Mouse (Mus musculus): ENCODE results near the gene Fmo1. TPM values are rescaled to one million over a fixed set of nuclear protein-coding genes. Genes with fewer than 3 reads are reported as not detected.

The Fmo1 gene
- total RNA-seq, 4 experiments from 2014 or later, result 36.8 to 391 (median 229) TPM

DNA sequence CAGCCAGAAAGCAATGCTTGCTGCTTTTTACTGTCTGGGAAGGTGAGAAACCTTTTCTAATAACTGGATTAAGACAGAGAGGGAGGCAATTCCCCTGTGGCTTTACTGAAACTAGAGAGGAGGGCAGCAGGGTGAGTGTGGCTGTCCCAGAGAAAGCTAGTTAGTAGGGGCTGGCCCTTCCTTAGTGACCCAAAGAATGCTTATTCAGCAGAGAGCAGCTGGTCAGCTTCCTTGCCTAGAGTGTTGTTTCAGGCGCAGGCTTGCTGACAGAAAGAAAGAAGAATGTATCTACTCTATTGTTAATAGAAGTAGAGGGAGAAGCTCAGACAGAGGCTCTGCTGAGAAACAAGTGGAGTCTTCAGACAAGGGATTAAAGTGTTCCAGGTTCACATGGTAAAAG, 4.1 kb downstream of the Fmo1 start:
- no peak for DNase-seq

GRCm38 (mm10) chr1:162859996-162860605, 6.3 kb downstream of the Fmo1 start:
- peak; percentile 57 for DNase-seq

DNA sequence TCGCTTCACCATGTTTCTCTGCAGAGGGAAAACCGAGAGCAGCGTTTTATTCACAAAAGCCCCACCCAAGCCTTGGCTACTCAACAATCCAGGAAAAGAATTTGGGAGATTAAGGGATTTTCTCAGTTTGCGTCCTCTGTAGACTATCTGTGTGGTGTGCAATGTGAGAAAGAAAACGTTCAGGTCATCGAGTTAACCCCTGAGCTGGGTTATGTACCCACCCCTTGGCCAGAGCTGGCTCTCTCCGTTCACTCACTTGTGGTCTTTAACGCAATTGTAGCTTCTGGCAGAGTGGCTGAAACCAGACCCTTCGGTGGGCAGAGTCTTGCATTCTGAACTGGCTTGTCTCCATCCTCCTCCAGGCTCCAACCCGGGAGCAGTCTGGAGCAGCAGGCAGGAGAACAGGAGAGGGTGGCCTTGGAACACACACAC, 6.8 kb downstream of the Fmo1 start:
- no peak for DNase-seq

DNA sequence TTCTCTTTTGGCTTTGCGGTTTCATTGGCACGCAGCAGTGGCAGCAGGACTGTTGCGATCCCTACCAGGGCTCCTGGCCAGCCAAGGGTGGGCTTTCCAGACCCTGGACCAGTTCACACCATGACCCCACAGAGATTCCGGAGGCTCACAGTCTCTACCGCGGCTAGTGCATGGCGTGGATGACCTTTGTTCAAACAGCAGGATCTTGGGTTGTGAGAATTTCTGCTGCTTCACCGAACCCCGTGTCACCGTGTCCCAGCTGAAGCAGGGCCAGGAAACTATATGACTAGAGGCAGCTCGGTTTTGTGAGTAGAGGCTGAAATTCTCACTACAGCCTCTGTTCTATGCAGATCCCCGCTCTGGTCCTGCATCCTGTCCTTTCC, 7.7 kb downstream of the Fmo1 start:
- DNase-seq, result no peak

- no peak for DNase-seq
Measured at GRCm38 (mm10) chr1:162857766-162858747, 8.4 kb downstream of the Fmo1 start.

GRCm38 (mm10) chr1:162853812-162854482, 12.5 kb downstream of the Fmo1 start:
- DNase-seq, result no peak

DNA sequence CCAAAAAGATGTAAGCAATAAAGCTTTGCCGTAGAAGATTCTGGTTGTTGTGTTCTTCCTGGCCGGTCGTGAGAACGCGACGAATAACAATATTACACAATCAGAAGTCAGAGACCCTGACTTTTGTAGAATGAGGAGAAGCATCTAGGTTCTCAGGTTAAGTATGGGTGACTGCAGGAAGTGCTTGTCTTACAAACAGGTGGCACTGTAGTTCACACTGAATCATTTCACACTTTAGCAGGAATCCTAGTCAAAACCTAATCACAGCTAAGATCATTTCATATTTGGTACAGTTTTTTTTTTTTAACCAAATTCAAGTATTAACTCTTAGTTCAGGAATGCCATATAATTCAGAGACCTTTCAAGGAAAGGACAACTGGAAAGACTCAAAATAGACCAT, 18.9 kb downstream of the Fmo1 start:
- no peak for DNase-seq

DNA sequence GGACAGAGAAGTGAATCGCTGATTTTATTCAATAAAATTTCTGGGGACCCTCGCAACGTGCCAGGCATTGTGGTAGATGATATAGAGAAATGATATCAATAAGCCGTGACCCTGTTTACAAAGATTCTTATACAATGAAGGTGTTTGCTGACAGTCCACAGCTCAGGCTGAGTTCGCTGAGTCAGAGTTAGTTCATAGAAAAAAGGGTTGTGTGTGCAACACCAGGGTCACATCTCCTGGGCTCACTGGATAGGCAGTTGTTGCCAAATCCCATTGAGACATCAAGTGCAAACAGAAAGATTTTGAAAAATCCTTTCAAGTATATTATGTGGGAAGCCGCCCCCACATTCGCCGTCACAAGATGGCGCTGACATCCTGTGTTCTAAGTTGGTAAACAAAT, 26.2 kb downstream of the Fmo1 start:
- DNase-seq, result peak; percentile 53

GRCm38 (mm10) chr1:162838976-162839375, 27.4 kb downstream of the Fmo1 start:
- no peak for DNase-seq

DNA sequence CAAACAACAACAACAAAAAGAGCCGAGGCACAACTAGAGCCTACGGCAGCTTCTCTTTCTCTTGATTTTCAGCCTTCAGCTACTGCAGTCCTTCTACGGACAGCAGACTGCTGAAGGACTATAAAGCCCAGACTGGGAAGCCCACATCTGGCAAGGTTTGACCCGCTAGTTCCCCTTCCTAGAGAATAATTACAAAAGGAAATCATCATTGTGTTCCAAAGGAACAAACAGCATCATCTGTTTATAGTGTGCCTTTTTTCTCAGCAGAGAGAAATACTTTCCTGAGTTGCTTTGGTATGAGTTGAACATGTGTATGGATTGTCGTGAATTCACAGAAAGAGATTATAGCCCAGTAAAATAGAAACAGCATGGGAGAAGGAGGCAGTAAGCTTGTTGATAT, 32.1 kb downstream of the Fmo1 start:
- no peak for DNase-seq

GRCm38 (mm10) chr1:162832574-162832953, 33.8 kb downstream of the Fmo1 start:
- DNase-seq, result no peak

GRCm38 (mm10) chr1:162831838-162832573, 34.4 kb downstream of the Fmo1 start:
- DNase-seq, result no peak

DNA sequence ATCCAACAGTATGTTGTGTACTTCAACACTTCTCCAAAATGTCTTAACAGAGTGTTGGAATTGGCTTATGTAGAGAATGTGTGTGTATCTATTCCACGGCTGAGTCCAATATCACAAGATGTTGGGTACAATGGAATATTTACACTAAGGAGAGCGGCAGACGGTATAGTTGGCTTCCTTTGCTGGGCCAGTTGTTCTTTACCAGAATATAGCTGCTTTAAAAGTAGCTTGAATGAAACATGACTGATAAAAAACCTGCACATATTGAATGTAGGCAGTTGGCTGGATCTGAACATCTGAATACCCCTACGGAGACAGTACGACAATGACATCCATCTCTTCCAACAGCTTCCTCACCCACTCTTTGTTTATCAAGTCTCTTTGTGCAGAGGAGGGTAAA, 47.1 kb downstream of the Fmo1 start:
- no peak for DNase-seq

- no peak for DNase-seq
Measured at GRCm38 (mm10) chr1:162815381-162816127, 50.9 kb downstream of the Fmo1 start.

DNA sequence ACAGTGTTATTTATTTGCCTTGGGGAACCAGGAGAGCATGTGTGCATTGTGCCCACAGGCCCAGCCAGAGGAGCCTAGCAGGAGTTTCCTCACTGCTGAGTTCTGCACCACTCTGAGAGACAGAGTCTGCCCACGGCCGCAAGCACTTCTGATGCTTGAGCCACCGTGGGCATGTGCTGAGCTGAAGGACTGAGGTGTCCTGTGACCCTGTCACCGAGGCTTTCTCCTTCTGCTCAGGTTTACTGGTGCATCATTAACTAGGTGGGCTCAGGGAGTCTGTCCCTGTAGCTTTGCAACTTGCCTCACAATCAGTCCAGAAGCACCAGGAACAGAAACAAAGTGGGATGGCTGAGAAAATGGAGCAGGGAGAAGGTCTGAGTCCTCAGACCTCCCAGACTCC, 51.5 kb downstream of the Fmo1 start:
- no peak for DNase-seq

DNA sequence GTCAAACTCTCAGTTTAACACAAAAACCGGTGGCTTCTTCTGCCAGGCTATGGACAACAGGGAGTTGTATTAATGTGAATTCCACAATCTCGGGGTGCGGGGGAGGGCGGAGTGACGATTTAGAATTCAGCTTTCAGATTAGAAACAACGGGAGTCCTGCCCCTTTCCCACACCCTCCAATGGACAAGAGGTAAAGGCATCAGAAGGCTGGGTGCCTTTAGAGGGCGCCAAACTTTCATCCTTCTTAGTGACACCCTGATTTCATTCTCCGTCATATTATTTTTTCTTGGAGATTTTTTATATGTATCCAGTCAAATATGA, 52.6 kb downstream of the Fmo1 start, which contains the start of gene Fmo4:
Fmo4 (minus strand) TSS at position 137 of the 321 bp plus-strand sequence.
- peak; percentile 22 for DNase-seq

DNA sequence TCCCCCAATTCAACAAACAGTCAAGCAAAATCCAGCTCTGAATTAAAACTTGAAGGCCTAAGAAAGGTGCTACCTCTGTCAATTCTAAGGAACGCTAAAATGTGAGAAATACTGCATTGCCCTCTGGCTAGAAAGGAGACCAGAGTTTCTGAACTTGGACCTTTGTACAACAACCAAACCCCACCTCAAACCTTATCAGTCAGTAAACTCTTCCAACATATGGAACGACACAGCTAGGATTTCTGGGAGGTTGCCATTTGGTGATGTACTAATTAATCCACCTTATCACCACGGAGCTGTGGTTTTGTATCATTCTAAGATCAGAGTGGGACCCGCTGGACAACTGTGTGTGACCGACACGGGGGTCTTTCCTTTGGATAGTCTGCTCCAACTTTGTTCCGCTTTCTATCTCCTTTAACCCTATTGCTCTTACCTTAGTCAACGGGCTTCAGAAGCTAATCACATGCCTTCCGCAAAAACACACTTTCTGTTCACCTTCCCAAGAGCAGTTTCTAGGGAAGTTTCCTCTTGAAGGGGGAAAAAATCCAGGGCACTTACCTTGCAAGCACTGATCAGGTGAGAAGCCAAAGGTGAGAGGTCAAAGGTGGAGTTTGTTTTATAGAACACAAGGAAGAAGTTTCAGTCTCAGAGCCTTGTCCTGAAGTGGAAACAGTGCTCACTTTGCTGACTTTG, 53.1 kb downstream of the Fmo1 start:
- DNase-seq, result no peak

DNA sequence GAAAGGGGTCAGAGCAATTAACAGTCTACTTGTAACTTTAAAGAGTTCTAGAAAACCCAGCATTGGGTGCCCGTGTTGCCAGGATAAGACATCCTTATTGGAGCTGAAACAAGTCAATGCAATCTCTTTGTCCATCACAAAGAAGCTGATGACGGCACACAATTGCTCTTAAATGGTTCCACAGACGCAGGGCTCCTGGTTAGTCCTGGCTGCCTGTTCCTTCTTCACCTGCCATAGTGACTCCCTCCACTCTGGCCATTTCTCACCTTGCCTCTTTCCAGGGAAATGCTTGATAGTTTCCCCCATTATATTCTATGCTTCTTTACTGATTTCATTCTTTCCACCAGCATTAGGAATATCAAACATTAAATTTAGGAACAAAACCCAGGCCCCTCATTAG, 57.9 kb downstream of the Fmo1 start:
- no peak for DNase-seq

DNA sequence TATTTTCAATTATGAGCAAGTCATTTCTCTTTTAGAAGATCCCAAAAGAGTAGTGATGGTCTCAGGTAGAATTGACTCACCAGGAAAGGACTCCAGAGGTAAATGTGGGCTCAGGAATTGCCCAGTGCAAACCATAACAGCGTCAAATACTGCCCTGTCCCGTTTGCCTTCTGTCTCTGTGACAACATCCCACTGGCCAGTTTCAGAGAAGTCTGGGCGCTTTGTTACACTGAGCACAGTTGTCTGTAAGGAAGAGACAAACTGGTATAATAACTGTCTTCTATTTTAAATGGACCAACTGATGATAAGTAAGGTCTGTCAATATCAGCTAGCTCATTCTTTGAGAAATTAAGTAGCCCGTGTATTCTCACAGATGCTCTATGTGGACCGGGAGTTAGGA, 59.0 kb downstream of the Fmo1 start:
- no peak for DNase-seq

DNA sequence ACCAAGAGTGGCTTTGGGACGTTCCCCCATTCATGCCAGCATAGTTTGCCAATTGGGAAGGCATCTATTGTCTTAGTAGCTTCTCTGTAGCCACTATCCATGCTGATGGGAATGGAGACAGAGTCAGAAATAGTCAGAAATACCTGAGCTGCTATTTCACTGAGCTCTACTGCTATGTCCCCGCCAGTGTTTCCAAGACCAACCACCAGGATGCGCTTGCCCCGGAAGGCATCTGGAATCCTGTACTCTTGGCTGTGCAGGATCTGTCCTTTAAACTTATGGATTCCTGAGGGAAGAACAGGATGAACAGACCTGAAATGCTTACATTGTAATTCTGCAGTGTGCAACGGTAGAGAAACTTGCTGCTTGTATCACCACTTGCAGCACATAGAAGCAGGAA, 61.4 kb downstream of the Fmo1 start:
- DNase-seq, result no peak

DNA sequence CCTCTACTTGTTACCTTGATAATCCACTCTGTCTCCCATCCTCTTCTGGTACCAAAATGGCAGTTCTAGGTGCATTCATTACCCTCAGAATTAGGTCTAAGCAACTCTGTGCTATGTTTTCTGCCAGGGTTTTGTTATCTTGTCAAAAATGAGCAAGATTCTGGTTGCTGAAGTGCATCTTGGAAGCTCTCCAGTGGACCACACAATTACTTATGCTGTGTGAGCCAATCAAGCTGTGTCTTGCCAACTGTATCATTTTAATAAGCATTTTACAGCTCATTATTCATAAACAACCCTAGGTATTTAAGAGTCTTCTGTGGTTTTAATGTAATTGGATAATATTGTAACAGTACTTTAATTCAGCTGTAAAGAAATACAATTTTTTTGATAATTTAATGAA, 70.0 kb downstream of the Fmo1 start:
- no peak for DNase-seq
